Mouse (Mus musculus) midbrain, embryonic 14.5 days (tissue): Measurements from ENCODE around the gene Aaed1. TPM values are rescaled to one million over a fixed set of nuclear protein-coding genes. Genes with fewer than 3 reads are reported as not detected.

Source experiments
- ATAC-seq: fragments of 200-750 bp; cut with Nextera tagmentation; 2 replicates; pipeline ENCODE4 v1.8.0; 2017; ENCODE audit warnings: moderate number of reproducible peaks, moderate library complexity; ENCODE audit not compliant: low FRiP score, low TSS enrichment
- DNase-seq: peaks from one replicate; pipeline ENCODE4 v3.0.0-alpha.2; 2015
- H3K27ac ChIP-seq: fragments of 300-500 bp; sonication (generic); replicated peaks from 2 replicates; pipeline ENCODE4 v1.5.1; 2014; ENCODE audit warnings: mild to moderate bottlenecking, low read depth, low read length, moderate library complexity
- H3K27me3 ChIP-seq: fragments of 300-500 bp; sonication (generic); 2 replicates; pipeline ENCODE4 v1.6.1; 2014; ENCODE audit warnings: low read length, control low read depth, mixed read lengths; ENCODE audit not compliant: control insufficient read depth, insufficient read depth
- H3K36me3 ChIP-seq: fragments of 300-500 bp; sonication (generic); 2 replicates; pipeline ENCODE4 v1.6.1; 2014; ENCODE audit warnings: low read length, control low read depth; ENCODE audit not compliant: control insufficient read depth, insufficient read depth
- H3K4me1 ChIP-seq: fragments of 300-500 bp; sonication (generic); 2 replicates; pipeline ENCODE4 v1.6.1; 2014; ENCODE audit warnings: mild to moderate bottlenecking, antibody characterized with exemption, low read length, control low read depth; ENCODE audit not compliant: control insufficient read depth, insufficient read depth
- H3K4me2 ChIP-seq: fragments of 300-500 bp; sonication (generic); 2 replicates; pipeline ENCODE4 v1.6.1; 2014; ENCODE audit warnings: mild to moderate bottlenecking, low read length, moderate library complexity
- H3K4me3 ChIP-seq: fragments of 300-500 bp; sonication (generic); replicated peaks from 2 replicates; pipeline ENCODE4 v1.5.1; 2014; ENCODE audit warnings: low read depth, low read length
- H3K9ac ChIP-seq: fragments of 300-500 bp; sonication (generic); replicated peaks from 2 replicates; pipeline ENCODE4 v1.6.1; 2014; ENCODE audit warnings: mild to moderate bottlenecking, low read length, moderate library complexity
- H3K9me3 ChIP-seq: fragments of 300-500 bp; sonication (generic); 2 replicates; pipeline ENCODE4 v1.6.1; 2016; ENCODE audit warnings: low read length, control low read depth, mixed read lengths; ENCODE audit not compliant: control insufficient read depth
- WGBS: fragments of 180-500 bp; shearing (Covaris S2); extraction: QIAGEN DNeasy Blood & Tissue Kit; methylation state at CpG from one replicate; pipeline ENCODE4 v1.1.7; 2014; 5-methylcytosine and 5-hydroxymethylcytosine counted together
- polyA plus RNA-seq: library from polyadenylated mRNA; unstranded; fragments of >200 nt; fragmentation: Nextera tagmentation; extraction: Ambion mirVana; gene quantifications from 2 replicates; pipeline ENCODE4 v1.2.1, GENCODE M21; 2014

Aaed1 gene
- polyA plus RNA-seq, 1 experiment from 2014 or later = 11.1 TPM

- DNase-seq = no peak
- H3K27me3 ChIP-seq = no peaks in the 10 kb centered on the region
- H3K4me3 ChIP-seq = no peak overlapping the region
- WGBS = 78% methylated on average over 4 of the region's 4 CpGs
- no peak overlapping the region for H3K9ac ChIP-seq
- H3K27ac ChIP-seq = no peak overlapping the region
- H3K4me1 ChIP-seq = no peaks in the 10 kb centered on the region
- no peak for ATAC-seq
- H3K9me3 ChIP-seq = no peaks in the 10 kb centered on the region
- no peaks in the 10 kb centered on the region for H3K36me3 ChIP-seq
- H3K4me2 ChIP-seq = no peak overlapping the region
Observed at GRCm38 (mm10) chr13:64286321-64286720, 26.2 kb downstream of the Aaed1 start.

- no peak overlapping the region for H3K4me2 ChIP-seq
- H3K4me3 ChIP-seq = no peak overlapping the region
- no peaks in the 10 kb centered on the region for H3K36me3 ChIP-seq
- no peaks in the 10 kb centered on the region for H3K9me3 ChIP-seq
- no peak for DNase-seq
- ATAC-seq = no peak
- no peaks in the 10 kb centered on the region for H3K4me1 ChIP-seq
- H3K27ac ChIP-seq = no peak overlapping the region
- WGBS = 98% methylated on average over 2 of the region's 2 CpGs
- no peak overlapping the region for H3K9ac ChIP-seq
- no peaks in the 10 kb centered on the region for H3K27me3 ChIP-seq
Observed at GRCm38 (mm10) chr13:64284676-64285075, 27.8 kb downstream of the Aaed1 start.

GRCm38 (mm10) chr13:64280940-64281339 is 31.6 kb downstream of the Aaed1 start:
- H3K9me3 ChIP-seq = no peaks in the 10 kb centered on the region
- H3K27ac ChIP-seq = no peak overlapping the region
- WGBS = 94% methylated on average over 5 of the region's 5 CpGs
- no peak overlapping the region for H3K9ac ChIP-seq
- H3K27me3 ChIP-seq = peaks cover under 1% of the 10 kb centered on the region; the same call in 1 of the 2 replicates
- H3K36me3 ChIP-seq = no peaks in the 10 kb centered on the region
- no peaks in the 10 kb centered on the region for H3K4me1 ChIP-seq
- no peak overlapping the region for H3K4me2 ChIP-seq
- H3K4me3 ChIP-seq = no peak overlapping the region
- DNase-seq (no peak), ATAC-seq (no peak)

- ATAC-seq = no peak
- H3K4me2 ChIP-seq = peak overlapping the region; percentile 99
- no peak overlapping the region for H3K9ac ChIP-seq
- H3K36me3 ChIP-seq = no peaks in the 10 kb centered on the region
- 15% methylated on average over 9 of the region's 9 CpGs for WGBS
- peak; percentile 4 for DNase-seq
- H3K9me3 ChIP-seq = no peaks in the 10 kb centered on the region
- H3K27me3 ChIP-seq = peaks cover 28% of the 10 kb centered on the region
- H3K27ac ChIP-seq = no peak overlapping the region
- H3K4me1 ChIP-seq = peaks cover 8% of the 10 kb centered on the region
- H3K4me3 ChIP-seq = peak overlapping the region; percentile 79
Observed at GRCm38 (mm10) chr13:64275754-64276127, 36.8 kb downstream of the Aaed1 start.

DNA sequence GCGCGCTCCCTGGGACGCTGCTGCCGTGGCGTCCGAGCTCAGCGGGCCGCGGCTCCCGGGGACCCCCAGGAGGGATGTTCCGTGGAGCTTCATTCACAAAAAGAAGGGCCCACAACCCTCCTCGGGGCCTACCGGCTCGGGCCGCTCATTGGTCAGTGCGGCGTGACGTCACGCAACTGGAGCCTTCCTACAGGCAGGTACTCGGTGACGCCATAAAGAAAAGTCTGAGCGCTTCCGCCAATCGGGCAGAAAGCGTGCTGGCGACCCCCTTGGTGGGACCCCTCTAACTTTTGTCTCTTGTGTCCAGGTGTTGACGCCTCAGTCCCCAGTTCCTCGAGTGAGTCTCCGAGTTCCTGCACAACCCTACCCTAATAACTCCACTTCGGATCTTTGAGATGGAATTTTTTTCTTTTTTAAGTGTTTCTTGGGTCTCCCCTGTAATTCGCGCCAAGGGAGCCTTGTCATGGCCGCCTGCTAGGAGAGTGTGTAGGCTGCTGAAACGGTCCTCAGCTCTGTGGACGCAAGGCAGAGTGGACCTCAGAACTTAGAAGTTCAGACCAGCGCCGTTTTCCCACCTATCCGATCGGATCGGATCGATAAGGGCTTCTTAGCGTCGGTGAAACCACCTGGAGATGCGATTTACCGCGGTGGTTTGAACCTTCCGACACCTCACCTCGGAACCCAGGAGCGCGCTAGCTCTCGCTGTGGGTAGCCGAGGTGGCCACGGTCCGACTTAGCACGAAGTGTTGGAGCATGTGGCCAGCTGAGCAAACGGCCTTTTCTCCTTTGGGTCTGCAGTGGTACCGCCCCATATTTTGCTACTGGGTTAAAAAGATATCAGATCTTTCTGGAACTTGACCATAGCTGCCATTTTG is 37.4 kb downstream of the Aaed1 start, which contains the start of gene Cdc14b:
TSS of gene Cdc14b (minus strand) at position 412 of the 875 bp plus-strand sequence.
- peak within 1 kb of the TSS; percentile 99 for H3K4me2 ChIP-seq
- H3K27ac ChIP-seq = no peak within 1 kb of the TSS
- H3K4me1 ChIP-seq = peaks cover 8% of the 10 kb centered on the region
- WGBS = under 1% methylated on average over 57 of the region's 57 CpGs
- peak within 1 kb of the TSS; percentile 67 for H3K9ac ChIP-seq
- peaks cover 28% of the 10 kb centered on the region for H3K27me3 ChIP-seq
- H3K9me3 ChIP-seq = no peaks in the 10 kb centered on the region
- H3K36me3 ChIP-seq = no peaks in the 10 kb centered on the region
- ATAC-seq = peak; percentile 96
- peak; percentile 95 for DNase-seq
- H3K4me3 ChIP-seq = peak within 1 kb of the TSS; percentile 79

- Histone ChIP-seq H3K4me3 (peak overlapping the region; percentile 79), H3K27me3 (peaks cover 28% of the 10 kb centered on the region), H3K36me3 (no peaks in the 10 kb centered on the region), H3K27ac (no peak overlapping the region), H3K9me3 (no peaks in the 10 kb centered on the region), H3K9ac (peak overlapping the region; percentile 67), H3K4me1 (peaks cover 8% of the 10 kb centered on the region), H3K4me2 (peak overlapping the region; percentile 99)
- peak; percentile 70 for DNase-seq
- peak; percentile 67 for ATAC-seq
- under 1% methylated on average over 95 of the region's 95 CpGs for WGBS
Observed at GRCm38 (mm10) chr13:64273891-64274844, 38.3 kb downstream of the Aaed1 start.

- Histone ChIP-seq H3K27me3 (peaks cover 28% of the 10 kb centered on the region), H3K27ac (no peak overlapping the region), H3K9me3 (no peaks in the 10 kb centered on the region), H3K4me1 (peaks cover 8% of the 10 kb centered on the region), H3K4me2 (peak overlapping the region; percentile 99), H3K9ac (no peak overlapping the region), H3K4me3 (peak overlapping the region; percentile 79), H3K36me3 (no peaks in the 10 kb centered on the region)
- 55% methylated on average over 8 of the region's 8 CpGs for WGBS
- no peak for DNase-seq
- no peak for ATAC-seq
Observed at GRCm38 (mm10) chr13:64273352-64273751, 39.2 kb downstream of the Aaed1 start.

DNA sequence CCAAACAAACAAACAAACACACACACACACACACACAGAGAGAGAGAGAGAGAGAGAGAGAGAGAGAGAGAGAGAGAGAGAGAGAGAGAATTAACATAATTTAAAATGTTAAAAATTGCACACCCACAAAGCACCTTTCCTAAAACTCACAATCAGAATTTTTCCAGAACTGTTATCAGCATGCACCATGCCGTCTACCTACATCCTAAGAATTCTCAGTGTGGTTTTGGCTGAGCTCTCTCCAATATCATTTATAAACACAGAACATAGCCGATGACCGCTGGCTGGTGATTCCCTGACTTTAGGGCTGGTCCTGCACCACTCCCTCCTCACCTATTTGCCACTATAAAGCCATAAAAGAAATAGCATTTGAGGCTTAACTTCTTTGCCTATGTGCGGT is 44.1 kb downstream of the Aaed1 start:
- H3K27ac ChIP-seq = no peak overlapping the region
- 87% methylated on average over 4 of the region's 4 CpGs for WGBS
- H3K27me3 ChIP-seq = peaks cover 6% of the 10 kb centered on the region; the same call in 1 of the 2 replicates
- no peaks in the 10 kb centered on the region for H3K36me3 ChIP-seq
- no peak for DNase-seq
- ATAC-seq = no peak
- no peak overlapping the region for H3K9ac ChIP-seq
- no peak overlapping the region for H3K4me2 ChIP-seq
- H3K4me1 ChIP-seq = no peaks in the 10 kb centered on the region
- H3K4me3 ChIP-seq = no peak overlapping the region
- no peaks in the 10 kb centered on the region for H3K9me3 ChIP-seq
